Mouse (Mus musculus) T-helper 1 cell (primary cell): ENCODE results near the gene a.
"Not testable (repeated sequence)": the region's sequence is repeated elsewhere in the genome, so short reads cannot be mapped to it uniquely, and the experiment has no call there.

ENCODE experiments used
- in situ Hi-C: fragments of 300-600 bp; cut with MboI, MseI; formaldehyde crosslinking; loops from one replicate; pipeline ENCODE4 v1.15.1; 2025; ENCODE audit warnings: high pct_unique_total_duplicates

The a gene

GRCm38 (mm10) chr2:155050504-155051236 is 259.5 kb downstream of the a start:
- in situ Hi-C loops, result no loop called here

GRCm38 (mm10) chr2:155051622-155052351 is 260.6 kb downstream of the a start:
- in situ Hi-C loops, result no loop called here

- in situ Hi-C loops, result no loop called here
Measured at GRCm38 (mm10) chr2:155052681-155053080, 261.5 kb downstream of the a start.

- in situ Hi-C loops, result not testable (repeated sequence)
Measured at GRCm38 (mm10) chr2:155053512-155053911, 262.3 kb downstream of the a start.

- in situ Hi-C loops, result no loop called here
Measured at GRCm38 (mm10) chr2:155054672-155055071, 263.5 kb downstream of the a start.

GRCm38 (mm10) chr2:155056076-155056578 is 264.9 kb downstream of the a start:
- in situ Hi-C loops, result no loop called here

- in situ Hi-C loops, result no loop called here
Measured at GRCm38 (mm10) chr2:155057361-155057760, 266.2 kb downstream of the a start.

- in situ Hi-C loops, result no loop called here
Measured at GRCm38 (mm10) chr2:155071027-155071426, 279.8 kb downstream of the a start.

DNA sequence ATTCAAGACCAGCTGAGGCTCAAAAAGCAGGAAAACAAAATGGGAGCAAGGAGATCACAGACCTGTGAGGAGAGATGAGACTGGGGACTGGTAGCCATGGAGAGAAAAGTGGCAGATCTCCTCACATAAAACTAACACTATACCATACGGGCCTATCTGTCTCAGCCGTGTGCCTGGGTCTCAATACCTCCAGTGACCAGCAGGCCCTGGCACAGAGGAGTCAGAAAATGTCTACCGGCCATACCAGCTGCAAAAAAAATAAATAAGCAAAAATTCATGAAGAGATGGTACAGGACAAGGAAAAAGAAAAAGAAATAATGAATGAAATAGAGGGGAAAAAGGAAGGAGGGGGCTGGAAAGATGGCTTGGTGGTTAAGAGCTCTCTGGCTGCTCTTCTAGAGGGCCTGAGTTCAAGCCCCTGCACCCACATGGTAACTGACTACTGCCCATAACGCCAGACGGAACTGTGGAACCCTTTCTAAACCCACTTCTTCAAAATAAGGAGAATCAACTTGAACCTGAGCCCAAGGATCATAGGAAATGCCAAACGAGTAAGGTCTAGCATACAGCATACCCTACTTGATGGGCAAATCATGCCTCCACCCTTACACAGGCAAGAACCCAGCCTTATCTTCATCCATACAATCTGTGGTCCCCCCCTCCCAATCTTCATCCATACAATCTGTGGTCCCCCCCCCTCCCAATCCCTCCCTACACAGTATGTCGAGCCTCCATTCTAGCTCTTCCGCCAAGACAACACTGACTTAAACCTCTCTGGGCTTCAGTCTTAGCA is 281.3 kb downstream of the a start:
- in situ Hi-C loops, result no loop called here

- in situ Hi-C loops, result no loop called here
Measured at GRCm38 (mm10) chr2:155073347-155073746, 282.1 kb downstream of the a start.

- in situ Hi-C loops, result no loop called here
Measured at GRCm38 (mm10) chr2:155073978-155074765, 283.0 kb downstream of the a start, which contains the start of gene Ahcy. TSS of gene Ahcy (minus strand) at chr2:155074497.

DNA sequence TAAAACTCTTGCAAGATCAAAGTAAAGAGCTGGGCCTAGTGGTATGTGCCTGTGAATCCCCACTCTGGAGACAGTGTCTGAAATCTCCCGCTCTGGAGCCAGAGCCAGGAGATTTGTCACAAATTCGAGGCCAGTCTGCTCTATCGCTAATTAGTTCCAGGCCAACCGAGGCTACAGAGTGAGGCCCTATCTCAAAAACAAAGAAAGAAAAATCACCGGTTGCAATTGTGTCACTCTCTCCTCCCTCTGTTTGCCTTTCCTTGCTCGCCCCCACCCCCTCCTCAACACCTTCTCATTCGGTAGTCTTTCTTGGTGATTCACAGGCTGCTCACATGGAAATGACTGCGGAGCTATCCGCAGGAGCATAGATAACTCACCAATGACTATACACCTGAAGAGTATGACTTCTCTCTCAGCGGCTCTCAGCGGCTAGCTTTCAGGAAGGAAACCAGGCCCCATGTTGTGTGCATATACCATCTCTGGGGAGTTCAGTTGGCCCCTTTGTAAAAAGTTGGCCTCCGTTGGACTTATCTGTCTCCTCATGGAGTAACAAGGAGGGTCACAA is 283.6 kb downstream of the a start:
- in situ Hi-C loops, result no loop called here

- in situ Hi-C loops, result no loop called here
Measured at GRCm38 (mm10) chr2:155075649-155076048, 284.4 kb downstream of the a start.

DNA sequence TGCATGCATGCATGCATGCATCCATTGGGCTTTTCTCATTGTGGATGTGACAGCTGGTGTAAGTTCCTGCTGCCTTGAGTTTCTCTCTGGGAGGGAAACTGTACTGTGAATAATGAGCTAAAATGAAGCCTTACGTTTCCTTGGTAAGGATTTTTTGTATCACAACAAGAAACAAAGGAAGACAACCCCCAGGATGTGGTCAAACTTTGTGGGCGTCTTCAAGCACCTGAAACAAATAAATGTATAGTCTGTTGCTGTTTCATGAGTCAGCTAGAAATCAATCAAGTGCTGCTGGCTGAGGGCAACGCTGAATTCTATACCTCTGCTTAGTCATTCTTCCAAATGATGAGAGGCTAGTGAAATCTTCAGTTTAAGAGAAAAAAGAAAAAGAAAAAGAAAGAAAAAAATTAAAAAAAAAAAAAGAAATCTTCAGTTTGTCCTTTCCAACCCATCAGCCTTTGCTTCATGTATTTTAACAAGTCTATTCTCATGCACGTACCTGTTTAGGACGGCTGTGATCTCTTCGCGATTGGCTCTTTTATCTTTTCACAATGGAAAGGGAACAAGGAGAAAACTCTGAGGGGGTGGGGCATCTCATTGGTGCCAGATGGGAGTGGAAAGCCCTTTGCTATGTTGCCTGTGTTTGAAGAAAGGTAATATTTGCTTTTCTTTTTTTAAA is 288.4 kb downstream of the a start:
- in situ Hi-C loops, result loop anchor here (5.0 kb wide), 1 partner anchor 73 kb away; no protein-coding TSS in a partner anchor

GRCm38 (mm10) chr2:155080179-155080530 is 289.0 kb downstream of the a start:
- in situ Hi-C loops, result loop anchor here (5.0 kb wide), 1 partner anchor 72 kb away; no protein-coding TSS in a partner anchor

- in situ Hi-C loops, result loop anchor here (5.0 kb wide), 1 partner anchor 71 kb away; no protein-coding TSS in a partner anchor
Measured at GRCm38 (mm10) chr2:155081056-155081455, 289.9 kb downstream of the a start.

DNA sequence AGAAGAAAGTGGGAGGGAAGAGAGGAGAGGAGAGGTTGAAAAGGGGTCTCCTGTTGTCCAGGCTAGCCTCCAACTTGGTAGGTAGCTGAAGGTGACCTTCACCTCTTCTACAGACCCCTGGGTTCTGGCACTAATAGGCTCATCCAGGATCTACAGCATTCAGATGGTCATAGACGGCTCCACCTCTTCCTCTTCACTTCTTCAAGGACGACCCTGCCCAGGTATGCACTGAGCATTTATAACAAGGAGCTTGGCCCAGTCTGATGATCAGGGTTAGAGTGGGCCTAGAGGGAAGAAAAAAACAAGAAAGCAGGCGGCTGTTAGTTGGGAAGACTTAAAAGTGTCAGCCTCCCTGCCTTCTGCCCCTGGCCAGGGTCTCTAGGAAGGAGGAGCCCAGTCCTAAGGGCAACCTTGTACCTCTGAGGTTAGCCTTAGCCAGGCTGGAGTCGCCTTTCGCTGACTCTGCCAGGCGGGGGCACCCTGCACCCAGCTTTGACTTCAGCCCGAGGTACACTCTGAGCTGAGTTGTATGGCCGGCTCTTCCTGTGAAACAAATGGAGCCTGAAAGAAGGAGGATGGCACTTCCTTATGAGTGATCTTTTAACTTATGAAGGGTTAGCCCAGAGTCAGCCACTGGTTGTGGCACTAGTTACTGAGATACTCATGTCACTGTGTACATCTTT is 291.1 kb downstream of the a start:
- in situ Hi-C loops, result loop anchor here (5.0 kb wide), 1 partner anchor 70 kb away; no protein-coding TSS in a partner anchor

DNA sequence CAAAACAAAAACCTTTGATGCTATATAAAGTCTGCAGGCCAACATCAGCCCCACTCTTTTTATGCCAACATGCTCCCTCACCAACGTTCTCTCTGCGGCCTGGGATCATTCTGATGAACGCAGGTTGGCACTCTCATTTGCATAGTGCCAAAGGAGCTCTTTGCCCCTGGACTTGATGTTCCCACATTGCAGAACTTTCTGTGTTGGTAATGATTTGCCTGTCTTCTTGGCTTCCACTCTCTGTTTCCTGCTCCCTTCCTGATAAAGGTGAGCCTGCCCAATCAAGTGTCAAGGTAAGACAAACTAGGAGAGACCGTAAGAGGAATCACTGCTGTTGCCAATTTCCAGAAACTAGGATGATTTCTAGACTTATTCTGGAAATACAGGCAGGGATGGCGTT is 293.3 kb downstream of the a start:
- in situ Hi-C loops, result loop anchor here (5.0 kb wide), 1 partner anchor 68 kb away; no protein-coding TSS in a partner anchor

DNA sequence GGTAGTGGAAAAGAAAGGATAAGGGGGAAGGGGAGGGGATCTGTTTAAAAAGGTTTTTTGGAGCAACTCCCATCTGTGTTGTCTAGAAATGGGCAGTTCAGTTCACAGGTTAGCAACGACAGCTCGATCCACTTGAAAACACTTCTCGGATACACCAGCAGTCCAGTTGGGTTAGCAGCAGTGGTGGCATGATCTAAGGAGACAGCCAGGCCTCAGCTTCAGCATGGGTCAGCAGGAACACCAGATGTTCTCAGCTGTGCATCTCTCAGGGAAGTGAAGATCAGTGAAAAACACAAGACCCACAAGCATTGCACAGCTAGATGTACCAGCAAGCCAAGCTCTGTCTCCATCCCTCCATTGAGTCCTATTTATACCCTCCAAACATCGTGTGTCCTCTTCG is 295.1 kb downstream of the a start:
- in situ Hi-C loops, result no loop called here
